Mouse (Mus musculus): Measurements from ENCODE around the gene Nsa2. TPM values are rescaled to one million over a fixed set of nuclear protein-coding genes. Genes with fewer than 3 reads are reported as not detected.
"Not testable (repeated sequence)": the region's sequence is repeated elsewhere in the genome, so short reads cannot be mapped to it uniquely, and the experiment has no call there.

The Nsa2 gene
- polyA plus RNA-seq, 1 experiment from 2014 or later, result 55.5 TPM

GRCm38 (mm10) chr13:97138404-97138931, 731 bp upstream of the Nsa2 start:
- H3K9ac ChIP-seq, result peak overlapping the region; percentile 57
- ATAC-seq (ENCODE audit: insufficient number of reproducible peaks, low FRiP score, low TSS enrichment, low read depth); H3K9me3 ChIP-seq (replicated peaks); H3K27me3 ChIP-seq; H3K4me1 ChIP-seq: not testable (repeated sequence)
- H3K36me3 ChIP-seq, result peaks cover 19% of the 10 kb centered on the region
- peak overlapping the region; percentile 75; the same call in 1 of the 2 replicates for H3K27ac ChIP-seq (replicated peaks)
- WGBS, result 29% methylated on average over 8 of the region's 8 CpGs
- H3K4me2 ChIP-seq (replicated peaks), result peak overlapping the region; percentile 48
- peak overlapping the region; percentile 63 for H3K4me3 ChIP-seq (replicated peaks)

GRCm38 (mm10) chr13:97130413-97130812, 7.3 kb downstream of the Nsa2 start:
- WGBS, result no CpG with 5 or more reads among the region's 2 CpGs
- not testable (repeated sequence) for ATAC-seq (ENCODE audit: insufficient number of reproducible peaks, low FRiP score, low TSS enrichment, low read depth)

GRCm38 (mm10) chr13:97129654-97130053, 8.1 kb downstream of the Nsa2 start:
- WGBS, result 88% methylated on average over 4 of the region's 4 CpGs
- H3K9ac ChIP-seq; H3K4me2 ChIP-seq (replicated peaks); H3K27me3 ChIP-seq; H3K9me3 ChIP-seq (replicated peaks); H3K4me1 ChIP-seq; H3K27ac ChIP-seq (replicated peaks); ATAC-seq (ENCODE audit: insufficient number of reproducible peaks, low FRiP score, low TSS enrichment, low read depth); H3K4me3 ChIP-seq (replicated peaks): not testable (repeated sequence)
- peaks cover 20% of the 10 kb centered on the region for H3K36me3 ChIP-seq

More at GRCm38 (mm10) chr13:97130413-97130812, 7.3 kb downstream of the Nsa2 start:
- not testable (repeated sequence) for H3K27ac ChIP-seq (replicated peaks); H3K4me1 ChIP-seq; H3K4me2 ChIP-seq (replicated peaks); H3K27me3 ChIP-seq; H3K9me3 ChIP-seq (replicated peaks); H3K9ac ChIP-seq; H3K4me3 ChIP-seq (replicated peaks)
- peaks cover 23% of the 10 kb centered on the region for H3K36me3 ChIP-seq

- no peaks in the 10 kb centered on the region for H3K9me3 ChIP-seq (replicated peaks)
- 66% methylated on average over 3 of the region's 3 CpGs for WGBS
- H3K4me3 ChIP-seq (replicated peaks), result no peak overlapping the region
- no peaks in the 10 kb centered on the region for H3K4me1 ChIP-seq
- no peaks in the 10 kb centered on the region for H3K36me3 ChIP-seq
- no peak overlapping the region for H3K27ac ChIP-seq (replicated peaks)
- no peak overlapping the region for H3K4me2 ChIP-seq (replicated peaks)
- no peak for ATAC-seq (ENCODE audit: insufficient number of reproducible peaks, low FRiP score, low TSS enrichment, low read depth)
- no peak overlapping the region for H3K9ac ChIP-seq
- H3K27me3 ChIP-seq, result no peaks in the 10 kb centered on the region
These were observed 16.4 kb downstream of the Nsa2 start for GRCm38 (mm10) chr13:97121341-97121740.

GRCm38 (mm10) chr13:97109046-97109445, 28.7 kb downstream of the Nsa2 start:
- 78% methylated on average over 4 of the region's 4 CpGs for WGBS
- H3K9ac ChIP-seq, result no peak overlapping the region
- H3K4me3 ChIP-seq (replicated peaks), result no peak overlapping the region
- H3K4me1 ChIP-seq, result no peaks in the 10 kb centered on the region
- H3K27me3 ChIP-seq, result no peaks in the 10 kb centered on the region
- no peak overlapping the region for H3K4me2 ChIP-seq (replicated peaks)
- no peak for ATAC-seq (ENCODE audit: insufficient number of reproducible peaks, low FRiP score, low TSS enrichment, low read depth)
- no peak overlapping the region for H3K27ac ChIP-seq (replicated peaks)
- H3K36me3 ChIP-seq, result no peaks in the 10 kb centered on the region
- H3K9me3 ChIP-seq (replicated peaks), result no peaks in the 10 kb centered on the region

DNA sequence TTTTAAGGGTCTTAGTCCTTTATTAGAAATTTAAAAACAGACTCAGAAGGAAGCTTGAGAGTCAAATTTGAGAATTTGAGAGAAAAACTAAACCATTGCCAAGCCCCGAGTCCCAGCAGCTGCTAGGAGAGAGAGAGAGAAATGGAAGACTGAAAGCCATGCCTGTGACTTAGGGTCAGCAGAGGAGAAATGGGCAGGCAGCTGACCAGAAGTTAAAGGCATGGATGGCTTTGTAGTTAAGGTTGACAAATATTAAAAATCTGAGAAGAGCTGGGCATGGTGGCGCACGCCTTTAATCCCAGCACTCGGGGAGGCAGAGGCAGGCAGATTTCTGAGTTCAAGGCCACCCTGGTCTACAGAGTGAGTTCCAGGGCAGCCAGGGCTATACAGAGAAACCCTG, 30.0 kb downstream of the Nsa2 start:
- H3K36me3 ChIP-seq; H3K4me3 ChIP-seq (replicated peaks); H3K4me1 ChIP-seq; H3K27me3 ChIP-seq; H3K9me3 ChIP-seq (replicated peaks); H3K4me2 ChIP-seq (replicated peaks); H3K9ac ChIP-seq; H3K27ac ChIP-seq (replicated peaks); ATAC-seq (ENCODE audit: insufficient number of reproducible peaks, low FRiP score, low TSS enrichment, low read depth): not testable (repeated sequence)
- WGBS, result 93% methylated on average over 4 of the region's 4 CpGs

DNA sequence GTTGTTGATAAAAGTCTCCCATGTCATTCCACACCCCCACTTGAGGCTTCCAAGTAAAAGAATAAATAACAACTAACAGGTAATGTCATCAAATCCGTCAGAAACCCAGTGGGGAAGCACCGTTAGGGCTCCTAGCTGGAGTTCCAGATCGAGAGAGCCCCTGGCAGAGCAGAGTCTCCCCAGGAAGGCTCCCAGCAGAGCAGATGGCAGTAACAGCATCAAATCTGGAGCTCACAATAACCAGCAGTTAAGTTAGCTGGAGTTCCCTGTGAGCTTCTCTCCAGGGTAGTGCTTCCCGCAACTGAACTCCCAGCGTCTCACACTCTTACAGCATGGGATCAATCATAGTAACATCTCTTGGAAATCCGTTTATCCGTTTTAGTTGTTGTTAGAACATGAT, 32.7 kb downstream of the Nsa2 start:
- Histone ChIP-seq H3K36me3 (no peaks in the 10 kb centered on the region), H3K4me1 (no peaks in the 10 kb centered on the region), H3K27ac (replicated peaks) (no peak overlapping the region), H3K27me3 (no peaks in the 10 kb centered on the region), H3K4me3 (replicated peaks) (no peak overlapping the region), H3K9ac (no peak overlapping the region), H3K4me2 (replicated peaks) (no peak overlapping the region), H3K9me3 (replicated peaks) (no peaks in the 10 kb centered on the region)
- 71% methylated on average over 7 of the region's 7 CpGs for WGBS
- ATAC-seq (ENCODE audit: insufficient number of reproducible peaks, low FRiP score, low TSS enrichment, low read depth), result no peak

- WGBS, result 73% methylated on average over 22 of the region's 22 CpGs
- Histone ChIP-seq H3K4me3 (replicated peaks) (no peak within 1 kb of the TSS), H3K27ac (replicated peaks) (no peak within 1 kb of the TSS), H3K27me3 (no peaks in the 10 kb centered on the region), H3K4me2 (replicated peaks) (no peak within 1 kb of the TSS), H3K9me3 (replicated peaks) (no peaks in the 10 kb centered on the region), H3K36me3 (no peaks in the 10 kb centered on the region), H3K4me1 (no peaks in the 10 kb centered on the region), H3K9ac (no peak within 1 kb of the TSS)
- no peak for ATAC-seq (ENCODE audit: insufficient number of reproducible peaks, low FRiP score, low TSS enrichment, low read depth)
These were observed 38.4 kb downstream of the Nsa2 start, which contains the start of gene Gm6169 for GRCm38 (mm10) chr13:97099187-97099852. Gene Gm6169 (minus strand): TSS chr13:97099237.

DNA sequence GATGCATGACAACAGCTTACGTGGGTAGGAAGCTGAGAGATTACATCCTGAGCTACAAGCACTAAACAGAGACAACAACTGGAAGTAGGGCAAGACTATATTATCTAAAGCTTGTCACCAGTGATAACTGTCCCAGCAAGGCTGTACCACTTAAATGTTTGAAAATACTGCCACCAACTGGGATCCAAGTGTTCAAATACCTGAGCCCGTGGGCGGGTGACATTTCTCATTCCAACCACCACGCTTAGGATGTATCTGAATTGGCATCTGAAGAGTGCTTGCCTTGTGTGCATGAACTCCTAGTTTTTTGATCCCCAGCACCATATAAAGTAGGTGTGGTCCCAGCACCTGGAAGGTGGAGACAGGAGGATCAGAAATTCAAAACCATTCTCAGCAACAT, 42.0 kb downstream of the Nsa2 start:
- 82% methylated on average over 4 of the region's 4 CpGs for WGBS

DNA sequence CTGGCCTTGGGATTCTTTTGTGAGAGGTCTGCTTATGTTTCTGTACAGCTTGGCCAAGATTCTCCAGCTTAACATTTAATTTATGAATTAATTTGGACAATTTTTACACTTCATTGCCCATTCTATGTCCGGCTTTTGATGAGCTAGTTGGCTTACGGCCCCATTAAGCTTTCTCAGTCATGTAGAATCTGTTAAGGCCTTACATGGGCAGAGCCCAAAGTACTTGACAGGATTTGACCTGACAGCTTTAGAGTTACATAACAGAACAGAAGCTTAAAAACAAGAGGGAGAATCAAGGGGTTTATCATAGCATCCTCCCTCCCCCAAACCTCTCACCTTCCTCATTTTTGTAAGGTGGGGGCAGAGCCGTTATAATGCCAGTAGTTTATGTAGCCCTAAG, 49.6 kb downstream of the Nsa2 start:
- Histone ChIP-seq H3K4me3 (replicated peaks) (no peak overlapping the region), H3K27me3 (no peaks in the 10 kb centered on the region), H3K36me3 (no peaks in the 10 kb centered on the region), H3K4me2 (replicated peaks) (no peak overlapping the region), H3K9ac (no peak overlapping the region), H3K27ac (replicated peaks) (no peak overlapping the region), H3K4me1 (no peaks in the 10 kb centered on the region), H3K9me3 (replicated peaks) (no peaks in the 10 kb centered on the region)
- WGBS, result 70% methylated on average over 3 of the region's 3 CpGs
- no peak for ATAC-seq (ENCODE audit: insufficient number of reproducible peaks, low FRiP score, low TSS enrichment, low read depth)

More for the DNA sequence above, 42.0 kb downstream of the Nsa2 start:
- ATAC-seq (ENCODE audit: insufficient number of reproducible peaks, low FRiP score, low TSS enrichment, low read depth), result no peak
- Histone ChIP-seq H3K4me1 (no peaks in the 10 kb centered on the region), H3K9ac (no peak overlapping the region), H3K36me3 (no peaks in the 10 kb centered on the region), H3K27me3 (no peaks in the 10 kb centered on the region), H3K27ac (replicated peaks) (no peak overlapping the region), H3K4me2 (replicated peaks) (no peak overlapping the region), H3K4me3 (replicated peaks) (no peak overlapping the region), H3K9me3 (replicated peaks) (no peaks in the 10 kb centered on the region)

GRCm38 (mm10) chr13:97087421-97087820, 50.3 kb downstream of the Nsa2 start:
- no peak overlapping the region for H3K4me2 ChIP-seq (replicated peaks)
- H3K4me3 ChIP-seq (replicated peaks), result no peak overlapping the region
- H3K27ac ChIP-seq (replicated peaks), result no peak overlapping the region
- no peaks in the 10 kb centered on the region for H3K27me3 ChIP-seq
- WGBS, result 94% methylated on average over 6 of the region's 6 CpGs
- ATAC-seq (ENCODE audit: insufficient number of reproducible peaks, low FRiP score, low TSS enrichment, low read depth), result no peak
- H3K9ac ChIP-seq, result no peak overlapping the region
- H3K4me1 ChIP-seq, result no peaks in the 10 kb centered on the region
- no peaks in the 10 kb centered on the region for H3K36me3 ChIP-seq
- H3K9me3 ChIP-seq (replicated peaks), result no peaks in the 10 kb centered on the region

DNA sequence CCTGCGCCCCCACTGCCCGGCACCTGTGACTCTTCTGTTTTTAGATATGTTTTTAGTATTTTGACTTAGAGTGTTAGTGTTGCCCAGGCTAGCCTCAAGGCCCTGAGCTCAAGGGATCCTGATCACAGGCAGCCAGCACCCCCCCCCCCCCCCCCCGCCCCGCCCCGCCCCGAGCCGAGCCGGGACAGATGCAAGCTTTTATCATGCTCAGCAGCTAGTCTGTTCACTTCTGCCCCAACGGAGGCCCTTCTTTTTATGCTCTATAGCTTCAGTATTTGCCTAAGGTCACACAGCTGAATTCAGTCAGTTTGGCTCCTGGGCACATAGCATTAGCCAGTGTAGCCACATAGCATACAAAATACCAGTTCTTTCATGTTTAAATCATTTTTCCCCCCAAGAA, 51.4 kb downstream of the Nsa2 start:
- no peak for ATAC-seq (ENCODE audit: insufficient number of reproducible peaks, low FRiP score, low TSS enrichment, low read depth)
- H3K27ac ChIP-seq (replicated peaks), result no peak overlapping the region
- H3K4me3 ChIP-seq (replicated peaks), result no peak overlapping the region

More for the DNA sequence above, 51.4 kb downstream of the Nsa2 start:
- H3K4me1 ChIP-seq, result no peaks in the 10 kb centered on the region
- H3K9me3 ChIP-seq (replicated peaks), result no peaks in the 10 kb centered on the region
- no peaks in the 10 kb centered on the region for H3K36me3 ChIP-seq
- no peak overlapping the region for H3K9ac ChIP-seq
- 51% methylated on average over 8 of the region's 9 CpGs for WGBS
- H3K4me2 ChIP-seq (replicated peaks), result no peak overlapping the region
- no peaks in the 10 kb centered on the region for H3K27me3 ChIP-seq
